Mouse (Mus musculus): ENCODE data around the gene Trib2.

DNA sequence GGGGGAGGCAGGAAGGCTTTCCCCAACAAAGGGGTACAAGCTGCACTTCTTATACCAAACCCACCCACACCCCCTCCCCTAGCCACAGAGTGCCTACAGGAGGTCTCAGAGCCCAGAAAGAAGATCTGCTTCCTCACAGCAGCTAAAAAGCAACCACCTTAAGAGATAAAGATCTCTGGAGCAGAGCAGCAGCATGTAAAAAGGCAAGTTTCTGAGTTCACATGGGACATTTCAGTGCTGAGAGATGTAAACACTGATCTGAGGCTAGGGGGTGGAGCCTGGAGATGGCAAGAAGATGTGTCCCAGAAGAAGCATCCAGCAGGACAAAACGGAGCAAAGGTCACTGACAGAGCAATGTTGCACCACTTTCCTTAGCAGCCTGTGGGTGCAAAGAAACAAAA, 11.8 kb downstream of the Trib2 start:
- TF ChIP-seq CTCF (IDR thresholded peaks at IDR 0.05; ENCODE audit: low read depth, low read length) (no peak), POLR2A (IDR thresholded peaks at IDR 0.05; ENCODE audit: borderline replicate concordance, low read depth, low read length) (no peak)
